Mouse (Mus musculus) limb, embryonic 14.5 days (tissue): ENCODE results near the gene Sgtb. TPM values are rescaled to one million over a fixed set of nuclear protein-coding genes. Genes with fewer than 3 reads are reported as not detected.
A peak's percentile ranks its signal among the peaks of the same experiment; 100 is the strongest.

Source experiments
- ATAC-seq: fragments of 200-750 bp; cut with Nextera tagmentation; 2 replicates; pipeline ENCODE4 v1.8.0; 2017; ENCODE audit warnings: low read depth, moderate number of reproducible peaks, moderate TSS enrichment; ENCODE audit not compliant: low FRiP score
- DNase-seq: peaks from one replicate; pipeline ENCODE4 v3.0.0-alpha.2; 2015; ENCODE audit warnings: low spot score
- H3K27ac ChIP-seq: fragments of 300-500 bp; sonication (generic); replicated peaks from 2 replicates; pipeline ENCODE4 v1.5.1; 2014; ENCODE audit warnings: low read depth, mild to moderate bottlenecking, low read length, moderate library complexity, mixed read lengths
- H3K27me3 ChIP-seq: fragments of 300-500 bp; sonication (generic); 2 replicates; pipeline ENCODE4 v1.6.1; 2014; ENCODE audit warnings: low read length, mixed read lengths; ENCODE audit not compliant: control insufficient read depth, insufficient read depth
- H3K36me3 ChIP-seq: fragments of 300-500 bp; sonication (generic); 2 replicates; pipeline ENCODE4 v1.6.1; 2014; ENCODE audit warnings: mild to moderate bottlenecking, low read length, moderate library complexity, mixed read lengths; ENCODE audit not compliant: control insufficient read depth, insufficient read depth
- H3K4me1 ChIP-seq: fragments of 300-500 bp; sonication (generic); 2 replicates; pipeline ENCODE4 v1.6.1; 2014; ENCODE audit warnings: antibody characterized with exemption, low read length, mixed read lengths; ENCODE audit not compliant: control insufficient read depth, insufficient read depth
- H3K4me2 ChIP-seq: fragments of 300-500 bp; sonication (generic); replicated peaks from 2 replicates; pipeline ENCODE4 v1.6.1; 2014; ENCODE audit warnings: low read depth, mild to moderate bottlenecking, low read length, moderate library complexity; ENCODE audit not compliant: severe bottlenecking
- H3K4me3 ChIP-seq: fragments of 300-500 bp; sonication (generic); replicated peaks from 2 replicates; pipeline ENCODE4 v1.5.1; 2014; ENCODE audit warnings: low read length
- H3K9ac ChIP-seq: fragments of 300-500 bp; sonication (generic); 2 replicates; pipeline ENCODE4 v1.6.1; 2014; ENCODE audit warnings: mild to moderate bottlenecking, low read depth, low read length, moderate library complexity; ENCODE audit not compliant: severe bottlenecking
- H3K9me3 ChIP-seq: fragments of 300-500 bp; sonication (generic); 2 replicates; pipeline ENCODE4 v1.6.1; 2016; ENCODE audit warnings: low read length; ENCODE audit not compliant: control insufficient read depth
- POLR2A ChIP-seq: fragments of 200-500 bp; IDR thresholded peaks from 2 replicates; pipeline ENCODE4 v1.8.0; 2012; ENCODE audit warnings: inconsistent platforms, mild to moderate bottlenecking, moderate library complexity, borderline replicate concordance; ENCODE audit not compliant: insufficient read depth, insufficient read length; ENCODE audit errors: extremely low read depth
- WGBS: fragments of 180-500 bp; shearing (Covaris S2); extraction: QIAGEN DNeasy Blood & Tissue Kit; methylation state at CpG from one replicate; pipeline ENCODE4 v1.1.7; 2014; 5-methylcytosine and 5-hydroxymethylcytosine counted together
- polyA plus RNA-seq, 2 experiments: library from polyadenylated mRNA; depleted of rRNA in 1 of 2; stranded (reverse) in 1 of 2; unstranded in 1 of 2; fragments of >200 nt; fragmentation: Nextera tagmentation in 1 of 2; extraction: Ambion mirVana in 1 of 2; gene quantifications; 2 replicates each; pipeline versions ENCODE4 v1.2.1 to v1.2.3; 2012 to 2014

Sgtb gene
- polyA plus RNA-seq, 2 experiments: 5.9 to 7.5 TPM

DNA sequence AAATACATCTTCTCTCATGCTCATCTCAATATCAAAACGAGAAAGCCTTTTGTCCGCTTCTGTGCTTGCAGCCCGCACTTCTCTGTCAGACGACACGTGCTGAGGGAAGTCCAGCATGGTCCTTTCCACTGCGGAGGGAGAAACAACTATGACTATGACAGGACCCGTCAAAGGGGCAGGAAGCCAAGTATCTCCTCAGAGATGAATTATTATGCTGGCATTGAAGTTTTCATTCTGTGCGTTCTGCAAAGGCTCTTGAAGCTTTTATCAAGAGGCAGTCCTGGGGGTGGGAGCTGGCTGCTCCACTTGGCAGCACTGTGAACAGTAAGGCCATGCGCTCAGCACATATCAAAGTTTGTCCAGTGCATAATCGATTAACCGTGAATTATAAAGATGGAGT lies 40.3 kb upstream of the Sgtb start:
- H3K27ac ChIP-seq: no peak overlapping the region
- 88% methylated on average over 11 of the region's 11 CpGs for WGBS
- DNase-seq (no peak), ATAC-seq (no peak)
- H3K36me3 ChIP-seq: 0 out of 2 replicates have a peak, but pooled peaks cover 6% of the 10 kb centered on the region
- H3K9ac ChIP-seq: no peak overlapping the region
- H3K4me1 ChIP-seq: peaks cover 6% of the 10 kb centered on the region; the same call in 1 of the 2 replicates
- no peak overlapping the region for H3K4me2 ChIP-seq
- no peak overlapping the region for H3K4me3 ChIP-seq
- TF ChIP-seq POLR2A: no peak
- no peaks in the 10 kb centered on the region for H3K9me3 ChIP-seq
- no peaks in the 10 kb centered on the region for H3K27me3 ChIP-seq

DNA sequence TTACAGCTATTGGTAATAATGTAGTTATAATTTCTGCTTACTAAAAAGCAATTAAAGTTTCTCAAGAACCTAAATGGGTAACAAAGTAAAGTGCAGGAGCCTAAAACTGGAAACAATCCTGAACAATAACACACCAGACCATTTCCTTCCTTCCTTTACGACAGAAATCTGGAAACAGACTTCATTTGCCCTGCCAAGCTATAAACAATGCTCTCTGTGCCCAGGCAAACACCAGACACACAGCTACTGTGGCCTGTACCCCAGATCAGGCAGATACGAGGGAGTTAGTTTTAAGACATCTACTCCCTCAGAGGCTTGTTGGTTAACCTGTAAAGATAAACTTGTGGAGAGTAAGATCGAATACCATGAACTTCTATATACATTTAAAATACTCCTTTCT lies 38.8 kb upstream of the Sgtb start:
- Histone ChIP-seq H3K4me2 (no peak overlapping the region), H3K27ac (no peak overlapping the region; the same call in 1 of the 2 replicates), H3K9me3 (no peaks in the 10 kb centered on the region), H3K36me3 (0 out of 2 replicates have a peak, but pooled peaks cover 6% of the 10 kb centered on the region), H3K27me3 (no peaks in the 10 kb centered on the region), H3K9ac (no peak overlapping the region), H3K4me3 (no peak overlapping the region), H3K4me1 (peaks cover 6% of the 10 kb centered on the region; the same call in 1 of the 2 replicates)
- WGBS: 37% methylated on average over 3 of the region's 3 CpGs
- ATAC-seq: no peak
- no peak for TF ChIP-seq POLR2A
- DNase-seq: no peak

DNA sequence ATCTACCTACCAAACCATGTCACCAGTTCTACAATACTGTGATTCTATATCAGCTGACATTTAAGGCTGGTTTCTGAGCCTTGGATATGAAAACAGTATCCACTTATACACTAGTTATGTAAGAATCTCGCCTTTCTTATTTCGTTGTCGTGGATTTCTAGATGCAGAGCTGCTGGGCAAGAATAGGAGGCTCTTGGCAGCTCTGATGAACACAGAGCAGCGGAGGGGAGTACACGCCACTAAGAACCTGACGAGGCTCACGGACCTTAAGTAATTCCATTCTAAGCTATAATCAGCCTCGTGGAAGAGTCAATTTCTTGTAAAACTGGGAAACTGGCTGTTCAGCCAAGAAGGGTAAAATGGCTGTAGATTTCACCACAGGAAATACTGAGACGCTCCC lies 37.2 kb upstream of the Sgtb start:
- Histone ChIP-seq H3K27ac (no peak overlapping the region), H3K9me3 (no peaks in the 10 kb centered on the region), H3K4me2 (no peak overlapping the region), H3K27me3 (no peaks in the 10 kb centered on the region), H3K4me1 (peaks cover 12% of the 10 kb centered on the region), H3K4me3 (no peak overlapping the region), H3K9ac (no peak overlapping the region), H3K36me3 (0 out of 2 replicates have a peak, but pooled peaks cover 6% of the 10 kb centered on the region)
- ATAC-seq (no peak), DNase-seq (no peak)
- WGBS: 74% methylated on average over 9 of the region's 9 CpGs
- no peak for TF ChIP-seq POLR2A

DNA sequence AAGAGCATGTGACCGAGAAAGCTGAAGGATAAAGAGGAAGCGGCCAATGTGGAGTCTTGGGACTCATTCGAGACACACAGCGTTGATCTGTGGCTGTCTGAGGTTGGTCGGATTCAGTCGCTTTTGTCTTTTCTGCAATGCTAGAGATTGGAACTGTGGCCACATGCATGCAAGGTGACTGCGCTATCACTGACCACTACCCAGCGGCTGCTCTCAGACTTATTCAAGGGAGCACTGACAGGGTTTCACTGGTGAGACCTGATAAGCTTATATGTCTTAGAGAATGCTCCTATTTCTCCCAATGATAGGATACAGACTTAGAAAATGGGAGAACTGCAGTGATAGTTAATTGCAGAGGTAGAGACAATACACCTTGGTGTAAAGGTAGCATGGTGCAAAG lies 35.3 kb upstream of the Sgtb start:
- H3K4me3 ChIP-seq: no peak overlapping the region
- TF ChIP-seq POLR2A: no peak
- no peak overlapping the region for H3K27ac ChIP-seq
- no peaks in the 10 kb centered on the region for H3K9me3 ChIP-seq
- DNase-seq: no peak
- H3K4me1 ChIP-seq: peaks cover 13% of the 10 kb centered on the region
- H3K9ac ChIP-seq: no peak overlapping the region
- 0 out of 2 replicates have a peak, but pooled peaks cover 3% of the 10 kb centered on the region for H3K36me3 ChIP-seq
- WGBS: 93% methylated on average over 8 of the region's 8 CpGs
- H3K4me2 ChIP-seq: no peak overlapping the region
- ATAC-seq: no peak
- H3K27me3 ChIP-seq: no peaks in the 10 kb centered on the region

DNA sequence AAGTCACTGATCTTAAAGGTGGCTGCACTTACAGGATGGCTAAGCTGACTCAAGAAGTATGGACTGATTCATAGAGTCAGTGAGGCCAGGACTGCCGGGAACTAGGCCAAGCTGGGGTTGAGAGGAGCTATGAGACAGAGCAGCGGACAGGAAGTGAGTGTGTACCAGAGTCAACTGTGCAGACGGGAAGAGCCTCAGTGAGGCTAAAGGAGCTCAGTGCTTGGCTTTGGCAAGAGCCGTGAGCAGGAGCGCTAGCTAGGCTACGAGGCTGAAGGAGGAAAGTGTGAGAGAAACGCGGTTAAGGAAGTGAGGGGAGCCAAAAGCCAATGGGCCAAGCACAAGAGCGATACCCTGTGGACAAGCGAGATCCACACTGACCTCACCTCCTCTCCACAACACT lies 34.8 kb upstream of the Sgtb start:
- no peaks in the 10 kb centered on the region for H3K27me3 ChIP-seq
- no peak overlapping the region for H3K4me2 ChIP-seq
- H3K27ac ChIP-seq: no peak overlapping the region
- ATAC-seq: no peak
- 0 out of 2 replicates have a peak, but pooled peaks cover 3% of the 10 kb centered on the region for H3K36me3 ChIP-seq
- WGBS: 72% methylated on average over 10 of the region's 10 CpGs
- DNase-seq: peak; percentile 34
- no peak for TF ChIP-seq POLR2A
- H3K4me3 ChIP-seq: no peak overlapping the region
- no peak overlapping the region for H3K9ac ChIP-seq
- H3K4me1 ChIP-seq: peaks cover 13% of the 10 kb centered on the region
- no peaks in the 10 kb centered on the region for H3K9me3 ChIP-seq

DNA sequence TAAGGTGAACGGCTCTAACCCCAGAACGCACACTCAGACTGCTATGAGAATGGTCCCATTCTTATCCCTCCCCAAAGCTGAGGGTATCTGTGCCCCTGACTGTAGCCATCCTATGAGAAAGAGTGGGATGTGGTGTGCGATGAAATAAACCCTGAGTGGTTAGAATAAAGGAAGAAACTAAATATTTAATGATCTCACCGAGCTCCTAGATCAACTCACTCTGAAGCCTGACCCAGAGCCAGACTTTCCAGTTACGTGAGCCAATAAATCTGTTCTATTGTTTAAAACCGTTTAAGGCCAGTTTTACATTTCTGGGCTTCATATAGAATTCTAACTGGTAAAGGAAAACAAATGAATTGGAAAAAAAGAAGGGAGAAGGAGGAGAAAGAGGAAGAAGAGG lies 32.5 kb upstream of the Sgtb start:
- Histone ChIP-seq H3K9me3 (no peaks in the 10 kb centered on the region), H3K27me3 (no peaks in the 10 kb centered on the region), H3K4me3 (no peak overlapping the region), H3K27ac (no peak overlapping the region), H3K9ac (no peak overlapping the region), H3K4me2 (no peak overlapping the region), H3K36me3 (0 out of 2 replicates have a peak, but pooled peaks cover under 1% of the 10 kb centered on the region), H3K4me1 (peaks cover 7% of the 10 kb centered on the region)
- DNase-seq: peak; percentile 52
- no peak for ATAC-seq
- WGBS: 45% methylated on average over 6 of the region's 6 CpGs
- TF ChIP-seq POLR2A: no peak
